In genomic region chr6:90809960-90810362, GRCm38 (mm10) we compare ENCODE assay signal across 8 mouse cellular contexts.
A peak's percentile ranks its signal among the peaks of the same experiment; 100 is the strongest.
DNase-seq lines count a peak whose midpoint lies in the region; ATAC-seq and TF ChIP-seq lines count a peak whose summit lies in the region.

No protein-coding gene starts in this region.

- intact Hi-C loops in heart, postnatal 36 days (cut with DNase I): loop anchor here (10.0 kb wide), 1 partner anchor 155 kb away; no protein-coding TSS in a partner anchor

- no peak overlapping the region for H3K4me3 ChIP-seq in liver, postnatal 0 days (ENCODE audit: low read depth, low read length)
- H3K4me3 ChIP-seq in neural tube, embryonic 15.5 days (replicated peaks): peak overlapping the region; percentile 45
- H3K4me3 ChIP-seq in testis, adult 2 months (ENCODE audit: control insufficient read depth, low read depth, low read length): peak overlapping the region; percentile 49

- WGBS in liver, postnatal 0 days (ENCODE audit: insufficient replicate concordance): 5% methylated on average over 21 of the region's 22 CpGs
- 2% methylated on average over 22 of the region's 22 CpGs for WGBS in neural tube, embryonic 15.5 days

- no peaks in the 10 kb centered on the region for H3K4me1 ChIP-seq in liver, postnatal 0 days (ENCODE audit: insufficient read depth)
- H3K4me1 ChIP-seq in neural tube, embryonic 15.5 days: peaks cover 52% of the 10 kb centered on the region
- peaks cover 5% of the 10 kb centered on the region for H3K4me1 ChIP-seq in testis, adult 2 months (ENCODE audit: control insufficient read depth, insufficient read depth, low read length)

- no peak overlapping the region for H3K9ac ChIP-seq in liver, postnatal 0 days (replicated peaks)
- H3K9ac ChIP-seq in neural tube, embryonic 15.5 days (replicated peaks): peak overlapping the region; percentile 42

- TF ChIP-seq EP300 in liver, postnatal 0 days (IDR thresholded peaks at IDR 0.05; ENCODE audit: low read depth): no peak

- peak; percentile 70; the same call in 1 of the 2 replicates for TF ChIP-seq POLR2A in testis, adult 2 months (IDR thresholded peaks at IDR 0.05; ENCODE audit: control insufficient read depth, low read depth, low read length)

- peak; percentile 39; the same call in 1 of the 2 replicates for TF ChIP-seq CTCF in liver, postnatal 0 days (IDR thresholded peaks at IDR 0.05; ENCODE audit: low read depth)
- 0 out of 2 replicates have a peak, but pooled peaks have one; percentile 7 for TF ChIP-seq CTCF in testis, adult 2 months (IDR thresholded peaks at IDR 0.05; ENCODE audit: control insufficient read depth, insufficient read depth, insufficient replicate concordance, low read depth, low read length)

- peak; percentile 50 to 52 for DNase-seq in CD8-positive naive resting alpha-beta T cell, adult 2 months (ENCODE audit: low read depth in 2 of 2, low spot score in 2 of 2)
- peak; percentile 96 to 98 for DNase-seq in cerebellum, adult 18-20 months
- DNase-seq in forelimb bud, embryonic 11.5 days (ENCODE audit: low read depth, low spot score): peak; percentile 93
- DNase-seq in heart, postnatal 36 days: peak; percentile 52 to 57
- peak; percentile 94 for DNase-seq in layer of hippocampus, adult 11-12 months (ENCODE audit: low spot score)
- peak; percentile 55 for DNase-seq in liver, postnatal 0 days

- peaks cover 14% of the 10 kb centered on the region; the same call in 1 of the 2 replicates for H3K27me3 ChIP-seq in liver, postnatal 0 days (ENCODE audit: insufficient read depth, low read length)
- no peaks in the 10 kb centered on the region for H3K27me3 ChIP-seq in neural tube, embryonic 15.5 days (replicated peaks)
- H3K27me3 ChIP-seq in testis, adult 2 months (ENCODE audit: control insufficient read depth, insufficient read depth, low read length): no peaks in the 10 kb centered on the region

- no peaks in the 10 kb centered on the region for H3K36me3 ChIP-seq in liver, postnatal 0 days (replicated peaks; ENCODE audit: insufficient read depth, low read length)
- H3K36me3 ChIP-seq in neural tube, embryonic 15.5 days: no peaks in the 10 kb centered on the region
- no peaks in the 10 kb centered on the region for H3K36me3 ChIP-seq in testis, adult 2 months (ENCODE audit: control insufficient read depth, insufficient read depth, low read length)

- H3K4me2 ChIP-seq in liver, postnatal 0 days (ENCODE audit: low read depth, low read length): no peak overlapping the region
- H3K4me2 ChIP-seq in neural tube, embryonic 15.5 days: peak overlapping the region; percentile 66

- 0 out of 2 replicates have a peak, but pooled peaks have one; percentile 35 for ATAC-seq in liver, postnatal 0 days
- peak; percentile 90 for ATAC-seq in neural tube, embryonic 15.5 days (ENCODE audit: low FRiP score)

- no peak overlapping the region for H3K27ac ChIP-seq in liver, postnatal 0 days (ENCODE audit: low read depth)
- peak overlapping the region; percentile 68 for H3K27ac ChIP-seq in neural tube, embryonic 15.5 days (replicated peaks)
- H3K27ac ChIP-seq in testis, adult 2 months (ENCODE audit: control insufficient read depth, insufficient read depth, low read depth, low read length): no peak overlapping the region

- H3K9me3 ChIP-seq in liver, postnatal 0 days (ENCODE audit: low read length): no peaks in the 10 kb centered on the region
- no peaks in the 10 kb centered on the region for H3K9me3 ChIP-seq in neural tube, embryonic 15.5 days (replicated peaks)
